Mouse (Mus musculus): ENCODE results near the gene Aqp9. TPM values are rescaled to one million over a fixed set of nuclear protein-coding genes. Genes with fewer than 3 reads are reported as not detected.

Aqp9 gene
- polyA plus RNA-seq, 1 experiment from 2014 or later, result 0.09 TPM

Other genes with a start within 250 kb of the Aqp9 start
- not detected in 2 replicates for gene Lipc, start 216.5 kb downstream of the Aqp9 start, polyA plus RNA-seq (2014; fragmentation: Nextera tagmentation; extraction: Ambion mirVana)
- 1.2 and 1.6 TPM in 2 replicates for gene Aldh1a2, start 47.1 kb upstream of the Aqp9 start, polyA plus RNA-seq (2014; fragmentation: Nextera tagmentation; extraction: Ambion mirVana)

All from forebrain, embryonic 11.5 days (tissue).